Mouse (Mus musculus) CH12.LX (cell line): ENCODE measurements at regions not wholly inside any gene's neighbourhood (a gene's known extent, or its start where the extent isn't known, plus 50 kb on each side); places are given as distances from the start of the nearest gene placed in this dataset.

ENCODE experiments used
- DNase-seq: peaks from one replicate; pipeline ENCODE4 v3.0.0-alpha.2; 2013; ENCODE audit errors: extremely low read depth
- H3K27ac ChIP-seq: 2 replicates; pipeline ENCODE4 v1.5.1; 2012; ENCODE audit warnings: low read depth, mild to moderate bottlenecking, control low read depth, moderate library complexity; ENCODE audit not compliant: insufficient read depth
- H3K27me3 ChIP-seq: replicated peaks from 2 replicates; pipeline ENCODE3; 2012; ENCODE audit warnings: inconsistent platforms
- H3K36me3 ChIP-seq, 2 experiments: replicated peaks in 1 of 2; 2 replicates each; pipeline versions ENCODE3 to v1.6.1; 2012; ENCODE audit warnings: inconsistent platforms in 1 of 2, low read length in 1 of 2, mild to moderate bottlenecking in 1 of 2, mixed read lengths in 1 of 2, moderate library complexity in 1 of 2; ENCODE audit not compliant: control insufficient read depth in 1 of 2, insufficient read depth in 1 of 2
- H3K4me1 ChIP-seq, 2 experiments: 2 replicates each; pipeline ENCODE4 v1.6.1; 2012; ENCODE audit warnings: inconsistent platforms in 1 of 2, moderate library complexity in 1 of 2; ENCODE audit not compliant: insufficient read depth in 2 of 2, control insufficient read depth in 1 of 2
- H3K4me2 ChIP-seq: 2 replicates; pipeline ENCODE4 v1.6.1; 2012; ENCODE audit warnings: low read depth, mild to moderate bottlenecking, control low read depth; ENCODE audit not compliant: poor library complexity, insufficient read depth, severe bottlenecking
- H3K4me3 ChIP-seq, 3 experiments: fragments of 150-350 bp in 1 of 3; sonication (generic) in 1 of 3; replicated peaks in 1 of 3; 2 replicates each; pipeline versions ENCODE3 to v1.5.1; 2011 to 2012; ENCODE audit warnings: low read depth in 2 of 3, low read length in 2 of 3, mild to moderate bottlenecking in 2 of 3, moderate library complexity in 2 of 3, control low read depth in 1 of 3, improper control_type of control experiment in 1 of 3, inconsistent platforms in 1 of 3, mixed read lengths in 1 of 3; ENCODE audit not compliant: poor library complexity in 1 of 3
- H3K79me2 ChIP-seq: replicated peaks from 2 replicates; pipeline ENCODE4 v1.6.1; 2012; ENCODE audit warnings: mild to moderate bottlenecking, moderate library complexity; ENCODE audit not compliant: control insufficient read depth, poor library complexity, insufficient read depth, severe bottlenecking; ENCODE audit errors: extremely low read depth
- H3K9ac ChIP-seq: 2 replicates; pipeline ENCODE4 v1.6.1; 2012; ENCODE audit warnings: low read depth, mild to moderate bottlenecking, control low read depth, moderate library complexity; ENCODE audit not compliant: insufficient read depth
- H3K9me3 ChIP-seq: replicated peaks from 2 replicates; pipeline ENCODE3; 2012; ENCODE audit warnings: low read length, inconsistent platforms, mixed read lengths
- BHLHE40 ChIP-seq: IDR thresholded peaks from 2 replicates; pipeline ENCODE4 v1.6.1; 2011; ENCODE audit warnings: mild to moderate bottlenecking, low read depth, low read length, improper control_type of control experiment
- CHD1 ChIP-seq: IDR thresholded peaks from 2 replicates; pipeline ENCODE4 v1.6.1; 2012; ENCODE audit warnings: low read depth, low read length, improper control_type of control experiment, inconsistent platforms
- CHD2 ChIP-seq: IDR thresholded peaks from 2 replicates; pipeline ENCODE4 v1.6.1; 2011; ENCODE audit warnings: low read length, improper control_type of control experiment
- E2F4 ChIP-seq: IDR thresholded peaks from 2 replicates; pipeline ENCODE4 v1.6.1; 2011; ENCODE audit warnings: low read depth, low read length, improper control_type of control experiment; ENCODE audit not compliant: insufficient replicate concordance
- EP300 ChIP-seq: IDR thresholded peaks from 2 replicates; pipeline ENCODE4 v1.6.1; 2011; ENCODE audit warnings: low read length, improper control_type of control experiment
- ETS1 ChIP-seq: conservative IDR thresholded peaks from 2 replicates; pipeline ENCODE4 v1.6.1; 2012; ENCODE audit warnings: low read depth, mild to moderate bottlenecking, inconsistent platforms, low read length, improper control_type of control experiment, moderate library complexity
- HCFC1 ChIP-seq: IDR thresholded peaks from 2 replicates; pipeline ENCODE4 v1.6.1; 2012; ENCODE audit warnings: low read depth, mild to moderate bottlenecking, inconsistent platforms, low read length, improper control_type of control experiment
- IRF4 ChIP-seq: IDR thresholded peaks from 2 replicates; pipeline ENCODE4 v1.6.1; 2014; ENCODE audit warnings: low read depth, mild to moderate bottlenecking, inconsistent platforms, low read length, improper control_type of control experiment
- JUND ChIP-seq: conservative IDR thresholded peaks from 2 replicates; pipeline ENCODE4 v1.6.1; 2011; ENCODE audit warnings: low read depth, low read length, improper control_type of control experiment
- KAT2A ChIP-seq: IDR thresholded peaks from 2 replicates; pipeline ENCODE4 v1.6.1; 2012; ENCODE audit warnings: low read length, improper control_type of control experiment, inconsistent platforms; ENCODE audit not compliant: insufficient replicate concordance
- MAFK ChIP-seq: IDR thresholded peaks from 2 replicates; pipeline ENCODE4 v1.6.1; 2011; ENCODE audit warnings: low read length, improper control_type of control experiment; ENCODE audit not compliant: insufficient replicate concordance
- MAX ChIP-seq: IDR thresholded peaks from 2 replicates; pipeline ENCODE4 v1.6.1; 2011; ENCODE audit warnings: low read length, improper control_type of control experiment
- MAZ ChIP-seq: IDR thresholded peaks from 2 replicates; pipeline ENCODE4 v1.6.1; 2012; ENCODE audit warnings: low read depth, mild to moderate bottlenecking, inconsistent platforms, low read length, improper control_type of control experiment, moderate library complexity
- MXI1 ChIP-seq: IDR thresholded peaks from 2 replicates; pipeline ENCODE4 v1.6.1; 2011; ENCODE audit warnings: mild to moderate bottlenecking, low read depth, low read length, improper control_type of control experiment
- NELFE ChIP-seq: IDR thresholded peaks from 2 replicates; pipeline ENCODE4 v1.6.1; 2011; ENCODE audit warnings: low read depth, low read length, improper control_type of control experiment
- POLR2A ChIP-seq: IDR thresholded peaks from 2 replicates; pipeline ENCODE4 v1.6.1; 2011; ENCODE audit warnings: low read depth, mild to moderate bottlenecking, improper control_type of control experiment, low read length
- POLR2AphosphoS2 ChIP-seq: IDR thresholded peaks from 2 replicates; pipeline ENCODE4 v1.6.1; 2011; ENCODE audit warnings: low read depth, low read length, improper control_type of control experiment
- RAD21 ChIP-seq: IDR thresholded peaks from 2 replicates; pipeline ENCODE4 v1.6.1; 2011; ENCODE audit warnings: low read depth, mild to moderate bottlenecking, low read length, improper control_type of control experiment, moderate library complexity
- SIN3A ChIP-seq: IDR thresholded peaks from 2 replicates; pipeline ENCODE4 v1.6.1; 2012; ENCODE audit warnings: low read length, improper control_type of control experiment, inconsistent platforms
- SMC3 ChIP-seq: IDR thresholded peaks from 2 replicates; pipeline ENCODE4 v1.6.1; 2011; ENCODE audit warnings: low read depth, low read length, improper control_type of control experiment
- TBP ChIP-seq: conservative IDR thresholded peaks from 2 replicates; pipeline ENCODE4 v1.6.1; 2011; ENCODE audit warnings: low read depth, low read length, improper control_type of control experiment
- TCF12 ChIP-seq: IDR thresholded peaks from 2 replicates; pipeline ENCODE4 v1.6.1; 2014; ENCODE audit warnings: low read depth, mild to moderate bottlenecking, inconsistent platforms, low read length, improper control_type of control experiment
- USF1 ChIP-seq: IDR thresholded peaks from 2 replicates; pipeline ENCODE4 v1.6.1; 2014; ENCODE audit warnings: low read depth, mild to moderate bottlenecking, inconsistent platforms, low read length, improper control_type of control experiment
- ZKSCAN1 ChIP-seq: IDR thresholded peaks from 2 replicates; pipeline ENCODE4 v1.6.1; 2012; ENCODE audit warnings: low read depth, inconsistent platforms, low read length, improper control_type of control experiment, borderline replicate concordance
- ZMIZ1 ChIP-seq: IDR thresholded peaks from 2 replicates; pipeline ENCODE4 v1.6.1; 2012; ENCODE audit warnings: low read depth, mild to moderate bottlenecking, inconsistent platforms, low read length, improper control_type of control experiment
- dilution Hi-C: fragments of 300-500 bp; cut with MboI; formaldehyde crosslinking; loops from 2 replicates; pipeline ENCODE4 v1.14.3; 2020; ENCODE audit warnings: low sequenced_read_pairs; ENCODE audit not compliant: extremely low pct_unique_long_range_greater_than_20kb, extremely low pct_ligation_motif_present
- in situ Hi-C: fragments of 300-500 bp; cut with MboI; formaldehyde crosslinking; loops from 3 replicates; pipeline ENCODE4 v1.14.3; 2019; ENCODE audit warnings: low sequenced_read_pairs, low pct_ligation_motif_present, low pct_unique_long_range_greater_than_20kb, mixed read lengths

GRCm38 (mm10) chr10:53482919-53483318, 103.2 kb upstream of the Cep85l start:
- no peak overlapping the region for H3K4me3 ChIP-seq
- H3K27ac ChIP-seq: no peak overlapping the region
- DNase-seq: no peak
- no peaks in the 10 kb centered on the region for H3K9me3 ChIP-seq
- H3K9ac ChIP-seq: no peak overlapping the region
- dilution Hi-C loops (no loop called here), in situ Hi-C loops (no loop called here)
- H3K79me2 ChIP-seq: no peaks in the 10 kb centered on the region
- no peaks in the 10 kb centered on the region for H3K36me3 ChIP-seq
- H3K4me2 ChIP-seq: no peak overlapping the region
- H3K27me3 ChIP-seq: no peaks in the 10 kb centered on the region
- no peak for TF ChIP-seq NELFE
- no peak for TF ChIP-seq MXI1
- TF ChIP-seq MAFK: no peak
- TF ChIP-seq SIN3A: no peak
- no peak for TF ChIP-seq JUND
- TF ChIP-seq CHD2: no peak
- TF ChIP-seq KAT2A: no peak
- no peak for TF ChIP-seq ZMIZ1
- TF ChIP-seq SMC3: no peak
- TF ChIP-seq TCF12: no peak
- no peak for TF ChIP-seq CHD1
- TF ChIP-seq TBP: no peak
- no peak for TF ChIP-seq MAX
- no peak for TF ChIP-seq HCFC1
- no peaks in the 10 kb centered on the region for H3K4me1 ChIP-seq

GRCm38 (mm10) chr10:53470200-53470599, 90.5 kb upstream of the Cep85l start:
- H3K9me3 ChIP-seq: peaks cover 3% of the 10 kb centered on the region
- no peak overlapping the region for H3K27ac ChIP-seq
- H3K4me2 ChIP-seq: no peak overlapping the region
- TF ChIP-seq MAZ: no peak
- TF ChIP-seq SMC3: no peak
- TF ChIP-seq SIN3A: no peak
- no peak for TF ChIP-seq EP300
- TF ChIP-seq E2F4: no peak
- TF ChIP-seq MXI1: no peak
- no peak for TF ChIP-seq MAX
- no peak for TF ChIP-seq RAD21
- no peak for TF ChIP-seq ZMIZ1
- TF ChIP-seq POLR2A: no peak
- no peak for TF ChIP-seq ETS1
- TF ChIP-seq CHD2: no peak
- no peak for TF ChIP-seq BHLHE40
- no peak for TF ChIP-seq TCF12
- TF ChIP-seq POLR2AphosphoS2: no peak
- no peak for TF ChIP-seq JUND
- no peak for TF ChIP-seq ZKSCAN1
- no peak for TF ChIP-seq IRF4
- TF ChIP-seq USF1: no peak
- no peaks in the 10 kb centered on the region for H3K27me3 ChIP-seq
- H3K36me3 ChIP-seq: no peaks in the 10 kb centered on the region
- no peak overlapping the region for H3K4me3 ChIP-seq
- no peak overlapping the region for H3K9ac ChIP-seq
- no peak for DNase-seq
- dilution Hi-C loops (no loop called here), in situ Hi-C loops (no loop called here)
- no peaks in the 10 kb centered on the region for H3K79me2 ChIP-seq
- H3K4me1 ChIP-seq: peaks cover 0 to 7% of the 10 kb centered on the region in 2 experiments; a peak in 2 of 4 replicates
